Mouse (Mus musculus) heart, embryonic 12.5 days (tissue): ENCODE measurements around the gene Gm3269. TPM values are rescaled to one million over a fixed set of nuclear protein-coding genes. Genes with fewer than 3 reads are reported as not detected.
"Not testable (repeated sequence)": the region's sequence is repeated elsewhere in the genome, so short reads cannot be mapped to it uniquely, and the experiment has no call there.

ENCODE experiments used
- ATAC-seq: fragments of 200-750 bp; cut with Nextera tagmentation; 2 replicates; pipeline ENCODE4 v1.8.0; 2017; ENCODE audit warnings: moderate TSS enrichment, moderate library complexity; ENCODE audit not compliant: insufficient number of reproducible peaks, low FRiP score
- H3K27ac ChIP-seq: fragments of 300-500 bp; sonication (generic); 2 replicates; pipeline ENCODE4 v1.5.1; 2016; ENCODE audit warnings: mild to moderate bottlenecking, moderate library complexity; ENCODE audit not compliant: poor library complexity, severe bottlenecking
- H3K27me3 ChIP-seq: fragments of 300-500 bp; sonication (generic); replicated peaks from 2 replicates; pipeline ENCODE4 v1.6.1; 2016; ENCODE audit warnings: mild to moderate bottlenecking, moderate library complexity
- H3K36me3 ChIP-seq: fragments of 300-500 bp; sonication (generic); 2 replicates; pipeline ENCODE4 v1.6.1; 2016; ENCODE audit warnings: mild to moderate bottlenecking, moderate library complexity
- H3K4me1 ChIP-seq: fragments of 300-500 bp; sonication (generic); replicated peaks from 2 replicates; pipeline ENCODE4 v1.6.1; 2016; ENCODE audit warnings: mild to moderate bottlenecking
- H3K4me2 ChIP-seq: fragments of 300-500 bp; sonication (generic); 2 replicates; pipeline ENCODE4 v1.6.1; 2016; ENCODE audit warnings: mild to moderate bottlenecking, moderate library complexity
- H3K4me3 ChIP-seq: fragments of 300-500 bp; sonication (generic); 2 replicates; pipeline ENCODE4 v1.5.1; 2016; ENCODE audit warnings: mild to moderate bottlenecking
- H3K9ac ChIP-seq: fragments of 300-500 bp; sonication (generic); 2 replicates; pipeline ENCODE4 v1.6.1; 2016; ENCODE audit warnings: mild to moderate bottlenecking, moderate library complexity
- H3K9me3 ChIP-seq: fragments of 300-500 bp; sonication (generic); replicated peaks from 2 replicates; pipeline ENCODE4 v1.6.1; 2016; ENCODE audit warnings: mild to moderate bottlenecking, moderate library complexity
- WGBS: fragments of 180-500 bp; shearing (Covaris S2); methylation state at CpG from one replicate; pipeline ENCODE4 v1.1.7; 2016; 5-methylcytosine and 5-hydroxymethylcytosine counted together
- polyA plus RNA-seq: library from polyadenylated mRNA; unstranded; fragments of >200 nt; fragmentation: Nextera tagmentation; extraction: Ambion mirVana; gene quantifications from 2 replicates; pipeline ENCODE4 v1.2.1, GENCODE M21; 2016

Gm3269 gene
- not detected in 2 replicates for polyA plus RNA-seq

- H3K27me3 ChIP-seq, H3K27ac ChIP-seq, H3K9me3 ChIP-seq, H3K9ac ChIP-seq, H3K4me1 ChIP-seq, H3K36me3 ChIP-seq, H3K4me2 ChIP-seq, ATAC-seq, H3K4me3 ChIP-seq: not testable (repeated sequence)
- WGBS = no CpG with 5 or more reads among the region's 4 CpGs
These were observed at the start of gene Gm3269 for GRCm38 (mm10) chr14:4837806-4838205. Gene Gm3269 (plus strand): TSS chr14:4838106.

GRCm38 (mm10) chr14:4806421-4806820 lies 31.5 kb upstream of the Gm3269 start:
- H3K9ac ChIP-seq, H3K27ac ChIP-seq, H3K27me3 ChIP-seq, H3K4me1 ChIP-seq, ATAC-seq, H3K4me2 ChIP-seq, H3K4me3 ChIP-seq, H3K36me3 ChIP-seq, H3K9me3 ChIP-seq: not testable (repeated sequence)
- 72% methylated on average over 6 of the region's 6 CpGs for WGBS

- not testable (repeated sequence) for H3K4me2 ChIP-seq, ATAC-seq, H3K36me3 ChIP-seq, H3K9ac ChIP-seq, H3K27ac ChIP-seq, H3K27me3 ChIP-seq, H3K9me3 ChIP-seq, H3K4me3 ChIP-seq, H3K4me1 ChIP-seq
- WGBS = 76% methylated on average over 4 of the region's 7 CpGs
These were observed 16.0 kb upstream of the Gm3269 start for GRCm38 (mm10) chr14:4821950-4822349.

- not testable (repeated sequence) for H3K4me1 ChIP-seq, ATAC-seq, H3K27me3 ChIP-seq, H3K9me3 ChIP-seq, H3K36me3 ChIP-seq, H3K27ac ChIP-seq
- 3% methylated on average over 34 of the region's 59 CpGs for WGBS
- Histone ChIP-seq H3K9ac (peak within 1 kb of the TSS; percentile 65; the same call in 1 of the 2 replicates), H3K4me2 (peak within 1 kb of the TSS; percentile 64), H3K4me3 (peak within 1 kb of the TSS; percentile 51)
These were observed 17.5 kb downstream of the Gm3269 start, which contains the start of gene Gm3264 for GRCm38 (mm10) chr14:4855299-4855980. Gene Gm3264 (plus strand): TSS chr14:4855576.

DNA sequence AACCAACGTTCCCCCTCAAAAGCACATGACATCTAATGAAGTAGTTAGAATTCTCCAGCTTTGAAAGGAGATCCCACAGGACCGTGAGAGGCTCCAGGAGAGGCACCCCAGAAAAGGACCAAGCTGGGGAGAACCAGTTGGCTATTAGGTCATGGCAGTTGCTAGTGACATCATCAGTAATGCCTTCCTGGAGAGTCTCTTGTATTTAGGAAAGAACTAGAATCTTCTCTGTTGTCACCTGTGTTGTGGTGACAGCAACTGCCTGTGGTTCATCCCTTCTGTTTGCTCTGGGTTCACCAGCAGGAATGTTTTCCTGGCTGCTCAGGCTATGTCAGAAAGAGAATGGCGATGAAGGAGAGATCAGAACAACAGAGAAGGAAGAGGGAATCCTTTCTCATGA lies 54.2 kb downstream of the Gm3269 start, which contains the start of gene Gm3278:
Gene Gm3278 (plus strand): TSS at position 301 of the 400 bp plus-strand sequence.
- H3K9me3 ChIP-seq, H3K36me3 ChIP-seq, H3K27me3 ChIP-seq, H3K27ac ChIP-seq, H3K4me3 ChIP-seq, H3K4me1 ChIP-seq, H3K9ac ChIP-seq, ATAC-seq, H3K4me2 ChIP-seq: not testable (repeated sequence)
- WGBS = 60% methylated on average over 1 of the region's 3 CpGs

Other genes starting within 250 kb of the Gm3269 start
- gene Gm8159, start 205.8 kb upstream of the Gm3269 start, polyA plus RNA-seq = not detected in 2 replicates
- 0.41 and 0.87 TPM in 2 replicates for gene Gm3239, start 173.9 kb upstream of the Gm3269 start, polyA plus RNA-seq
- gene Gm7876, start 128.9 kb upstream of the Gm3269 start, polyA plus RNA-seq = not detected in 2 replicates
- gene Gm3252, start 111.3 kb upstream of the Gm3269 start, polyA plus RNA-seq = 0.13 and 0.45 TPM in 2 replicates
- gene Gm9602, start 61.8 kb upstream of the Gm3269 start, polyA plus RNA-seq = not detected in 2 replicates
- 1.9 and 2.1 TPM in 2 replicates for gene Gm3264, start 17.5 kb downstream of the Gm3269 start, polyA plus RNA-seq
- gene Gm3278, start 54.3 kb downstream of the Gm3269 start, polyA plus RNA-seq = not detected in 2 replicates
- gene Gm8297, start 145.8 kb downstream of the Gm3269 start, polyA plus RNA-seq = 0.30 TPM in 1 of 2 replicates, not detected in the other
- gene Gm3298, start 177.8 kb downstream of the Gm3269 start, polyA plus RNA-seq = not detected in 2 replicates
- not detected in 2 replicates for gene 4930555G01Rik, start 212.5 kb downstream of the Gm3269 start, polyA plus RNA-seq
- gene Gm8281, start 232.9 kb downstream of the Gm3269 start, polyA plus RNA-seq = 3.4 and 3.7 TPM in 2 replicates